Mouse (Mus musculus): Measurements from ENCODE around the gene Zic1. TPM values are rescaled to one million over a fixed set of nuclear protein-coding genes. Genes with fewer than 3 reads are reported as not detected.

The Zic1 gene
- total RNA-seq, 4 experiments from 2014 or later: 0.65 to 2.2 (median 1.4) TPM

GRCm38 (mm10) chr9:91384693-91385560 lies 19.3 kb upstream of the Zic1 start:
- DNase-seq (ENCODE audit: low spot score in 2 of 2): no peak

- DNase-seq (ENCODE audit: low spot score in 2 of 2): no peak
These were observed 18.5 kb upstream of the Zic1 start for GRCm38 (mm10) chr9:91384136-91384500.

- no peak for DNase-seq (ENCODE audit: low spot score in 2 of 2)
These were observed 18.0 kb upstream of the Zic1 start for GRCm38 (mm10) chr9:91383441-91384135.

GRCm38 (mm10) chr9:91382471-91383255 lies 17.1 kb upstream of the Zic1 start:
- DNase-seq (ENCODE audit: low spot score in 2 of 2): no peak

- DNase-seq (ENCODE audit: low spot score in 2 of 2): no peak
These were observed 16.4 kb upstream of the Zic1 start for GRCm38 (mm10) chr9:91382111-91382379.

GRCm38 (mm10) chr9:91381284-91382110 lies 15.9 kb upstream of the Zic1 start:
- no peak for DNase-seq (ENCODE audit: low spot score in 2 of 2)

GRCm38 (mm10) chr9:91380458-91380914 lies 14.9 kb upstream of the Zic1 start:
- DNase-seq (ENCODE audit: low spot score in 2 of 2): no peak

GRCm38 (mm10) chr9:91379781-91380457 lies 14.3 kb upstream of the Zic1 start:
- DNase-seq (ENCODE audit: low spot score in 2 of 2): no peak

GRCm38 (mm10) chr9:91379300-91379635 lies 13.7 kb upstream of the Zic1 start:
- no peak for DNase-seq (ENCODE audit: low spot score in 2 of 2)

- DNase-seq (ENCODE audit: low spot score in 2 of 2): no peak
These were observed 13.0 kb upstream of the Zic1 start for GRCm38 (mm10) chr9:91378411-91379299.

GRCm38 (mm10) chr9:91377873-91378150 lies 12.2 kb upstream of the Zic1 start:
- no peak for DNase-seq (ENCODE audit: low spot score in 2 of 2)

- no peak for DNase-seq (ENCODE audit: low spot score in 2 of 2)
These were observed 11.6 kb upstream of the Zic1 start for GRCm38 (mm10) chr9:91377036-91377872.

GRCm38 (mm10) chr9:91374665-91375064 lies 9.1 kb upstream of the Zic1 start:
- DNase-seq (ENCODE audit: low spot score in 2 of 2): no peak

- no peak for DNase-seq (ENCODE audit: low spot score in 2 of 2)
These were observed 8.4 kb upstream of the Zic1 start for GRCm38 (mm10) chr9:91373811-91374575.

GRCm38 (mm10) chr9:91371608-91372007 lies 6.0 kb upstream of the Zic1 start:
- no peak for DNase-seq (ENCODE audit: low spot score in 2 of 2)

GRCm38 (mm10) chr9:91371011-91371410 lies 5.4 kb upstream of the Zic1 start:
- DNase-seq (ENCODE audit: low spot score in 2 of 2): no peak

- no peak for DNase-seq (ENCODE audit: low spot score in 2 of 2)
These were observed 4.6 kb upstream of the Zic1 start for GRCm38 (mm10) chr9:91370191-91370708.

Measured in gastrocnemius, adult 8-10 months (tissue).